Mouse (Mus musculus) small intestine, adult 2 months (tissue): Measurements from ENCODE around the gene Ntf5.

ENCODE experiments used
- CTCF ChIP-seq: fragments of 200-500 bp; IDR thresholded peaks from 2 replicates; pipeline ENCODE4 v1.5.1; 2012; ENCODE audit warnings: low read depth, mild to moderate bottlenecking, control low read depth, inconsistent platforms, low read length, moderate library complexity, mixed read lengths; ENCODE audit not compliant: insufficient replicate concordance, insufficient read length; ENCODE audit errors: extremely low read depth
- POLR2A ChIP-seq: fragments of 200-500 bp; IDR thresholded peaks from 2 replicates; pipeline ENCODE4 v1.6.1; 2012; ENCODE audit warnings: low read depth, mild to moderate bottlenecking, control low read depth, inconsistent platforms, low read length, moderate library complexity

DNA sequence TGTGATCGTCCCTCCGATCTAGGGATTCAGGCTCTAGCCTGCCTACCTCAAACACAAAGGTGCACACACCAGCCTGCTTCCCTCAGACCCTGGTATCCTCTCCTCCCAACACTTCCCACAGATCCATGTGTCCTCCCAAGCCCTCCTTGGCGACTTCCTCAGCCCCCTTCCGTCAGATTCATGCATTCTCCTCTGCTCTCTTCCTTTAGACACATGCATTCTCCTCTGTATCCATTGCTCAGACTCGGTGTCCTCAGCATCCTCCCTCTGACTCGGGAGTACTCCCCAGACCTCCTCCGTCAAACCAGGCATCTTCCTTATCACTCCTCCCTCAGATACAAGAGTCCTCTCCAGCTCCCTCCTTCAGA, 20.3 kb downstream of the Ntf5 start:
- TF ChIP-seq POLR2A (no peak), CTCF (no peak)
